Mouse (Mus musculus): ENCODE data around the gene Lims1. TPM values are rescaled to one million over a fixed set of nuclear protein-coding genes. Genes with fewer than 3 reads are reported as not detected.
"Not testable (repeated sequence)": the region's sequence is repeated elsewhere in the genome, so short reads cannot be mapped to it uniquely, and the experiment has no call there.

Lims1 gene
- 10 to 100 TPM; 20.7 to 22.6 TPM for total RNA-seq (2021)
- long read RNA-seq, experiment 1, full-length matches to known transcripts = 5 of 5 reads
- long read RNA-seq, experiment 1, partial matches to known transcripts = 0 of 5 reads
- long read RNA-seq, experiment 1, other reads (novel, unspliced or antisense) = 0 of 5 reads
- long read RNA-seq, experiment 2, full-length matches to known transcripts = 13 of 19 reads
- long read RNA-seq, experiment 2, partial matches to known transcripts = 2 of 19 reads
- long read RNA-seq, experiment 2, other reads (novel, unspliced or antisense) = 4 of 19 reads

- TF ChIP-seq CTCF (conservative IDR thresholded peaks at IDR 0.05) = 0 out of 2 replicates have a peak, but pooled peaks have one; percentile 20
These were observed at the start of gene Lims1 for GRCm38 (mm10) chr10:58323028-58323991. Gene Lims1 (plus strand): TSS chr10:58323466.

GRCm38 (mm10) chr10:58282238-58282637, 41.0 kb upstream of the Lims1 start:
- no peak overlapping the region for H3K4me3 ChIP-seq
- TF ChIP-seq CTCF (conservative IDR thresholded peaks at IDR 0.05) = no peak
- no peak for DNase-seq (ENCODE audit: low spot score in 2 of 2)
- no peak overlapping the region for H3K27ac ChIP-seq

More at GRCm38 (mm10) chr10:58323028-58323991, at the start of gene Lims1:
- Histone ChIP-seq H3K27ac (peak within 1 kb of the TSS; percentile 86), H3K4me3 (peak within 1 kb of the TSS; percentile 70)
- peak; percentile 96 for DNase-seq (ENCODE audit: low spot score in 2 of 2)

GRCm38 (mm10) chr10:58290742-58291141, 32.5 kb upstream of the Lims1 start:
- no peak for TF ChIP-seq CTCF (conservative IDR thresholded peaks at IDR 0.05)
- Histone ChIP-seq H3K4me3 (no peak overlapping the region), H3K27ac (no peak overlapping the region)
- DNase-seq (ENCODE audit: low spot score in 2 of 2) = no peak

DNA sequence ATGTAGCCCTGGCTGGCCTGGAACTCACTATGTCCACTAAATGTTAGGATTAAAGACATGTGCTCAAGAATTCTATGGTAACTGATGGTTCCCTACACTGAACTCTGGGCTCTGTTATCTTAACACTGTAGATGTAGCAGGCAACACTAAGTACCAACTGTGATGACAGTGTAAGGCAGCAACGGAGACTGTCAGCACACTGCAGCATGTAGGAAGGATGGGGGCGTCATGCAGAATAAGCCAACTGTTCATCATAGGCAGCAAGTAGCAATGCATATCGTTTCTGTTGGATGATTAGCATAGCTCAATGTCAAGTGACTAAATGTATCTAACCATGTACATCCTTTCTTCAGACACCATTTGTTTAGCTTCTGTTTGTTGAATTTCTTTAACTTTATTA, 29.0 kb upstream of the Lims1 start:
- Histone ChIP-seq H3K4me3 (no peak overlapping the region), H3K27ac (no peak overlapping the region)
- peak; percentile 32 to 68 for DNase-seq (ENCODE audit: low spot score in 2 of 2)
- TF ChIP-seq CTCF (conservative IDR thresholded peaks at IDR 0.05) = no peak

GRCm38 (mm10) chr10:58295605-58296004, 27.7 kb upstream of the Lims1 start:
- no peak overlapping the region for H3K27ac ChIP-seq
- no peak for DNase-seq (ENCODE audit: low spot score in 2 of 2)
- H3K4me3 ChIP-seq = no peak overlapping the region
- no peak for TF ChIP-seq CTCF (conservative IDR thresholded peaks at IDR 0.05)

DNA sequence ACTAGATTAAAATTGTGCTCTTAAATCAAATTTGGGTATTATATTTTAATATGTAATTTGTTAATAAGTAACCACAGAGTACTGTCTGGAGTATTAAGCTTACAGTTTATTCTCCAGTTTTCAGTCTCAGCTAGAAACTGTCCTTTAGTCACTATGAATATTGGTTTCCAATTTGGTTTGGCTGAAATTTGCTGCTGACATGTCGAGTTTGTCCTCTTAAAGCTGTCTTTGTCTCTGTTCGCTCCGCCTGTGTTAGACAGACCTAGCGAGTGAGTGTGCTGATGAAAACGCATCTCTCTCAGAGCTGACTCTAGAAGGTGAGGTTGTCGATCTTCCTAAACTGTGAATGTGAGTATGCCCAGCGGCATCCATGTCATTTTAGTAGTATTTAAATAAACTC, 18.3 kb upstream of the Lims1 start:
- Histone ChIP-seq H3K27ac (no peak overlapping the region), H3K4me3 (no peak overlapping the region)
- no peak for DNase-seq (ENCODE audit: low spot score in 2 of 2)
- no peak for TF ChIP-seq CTCF (conservative IDR thresholded peaks at IDR 0.05)

DNA sequence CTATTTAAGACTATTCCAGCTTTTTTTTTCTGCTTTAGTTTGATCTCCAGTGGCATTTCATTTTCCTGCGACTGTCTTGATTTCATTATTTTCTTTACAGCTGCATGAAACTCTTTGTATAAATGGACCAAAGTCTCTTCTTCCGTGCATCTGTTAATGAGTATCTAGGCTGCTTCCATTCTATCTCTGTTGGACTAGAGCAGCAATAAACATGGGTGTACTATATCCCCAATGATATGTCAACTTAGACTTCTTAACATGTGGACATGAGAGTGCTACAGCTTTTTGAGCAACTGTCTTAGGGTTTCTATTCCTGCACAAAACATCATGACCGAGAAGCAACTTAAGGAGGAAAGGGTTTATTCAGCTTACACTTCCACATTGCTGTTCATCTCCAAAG, 16.4 kb upstream of the Lims1 start:
- H3K27ac ChIP-seq = no peak overlapping the region
- DNase-seq (ENCODE audit: low spot score in 2 of 2) = no peak
- no peak for TF ChIP-seq CTCF (conservative IDR thresholded peaks at IDR 0.05)
- H3K4me3 ChIP-seq = no peak overlapping the region

DNA sequence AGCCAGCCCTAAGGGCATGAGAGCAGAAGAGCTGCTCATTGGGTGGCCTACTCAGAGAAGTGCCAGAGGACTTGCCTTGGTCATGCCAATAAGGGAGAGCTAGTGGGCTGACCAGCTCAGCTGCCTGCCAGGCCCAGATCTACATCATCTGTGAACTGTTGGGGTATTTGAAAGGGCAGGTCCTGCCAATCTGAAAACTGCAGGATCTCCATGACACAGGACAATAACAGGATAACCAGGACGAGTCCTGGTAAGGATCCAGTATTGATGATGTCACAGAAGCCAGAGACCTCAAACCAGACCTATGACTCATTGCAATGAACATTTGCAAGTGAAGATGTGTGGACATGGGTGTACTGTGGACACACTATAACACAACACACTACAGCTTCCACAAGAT, 12.5 kb upstream of the Lims1 start:
- TF ChIP-seq CTCF (conservative IDR thresholded peaks at IDR 0.05) = no peak
- no peak overlapping the region for H3K27ac ChIP-seq

DNA sequence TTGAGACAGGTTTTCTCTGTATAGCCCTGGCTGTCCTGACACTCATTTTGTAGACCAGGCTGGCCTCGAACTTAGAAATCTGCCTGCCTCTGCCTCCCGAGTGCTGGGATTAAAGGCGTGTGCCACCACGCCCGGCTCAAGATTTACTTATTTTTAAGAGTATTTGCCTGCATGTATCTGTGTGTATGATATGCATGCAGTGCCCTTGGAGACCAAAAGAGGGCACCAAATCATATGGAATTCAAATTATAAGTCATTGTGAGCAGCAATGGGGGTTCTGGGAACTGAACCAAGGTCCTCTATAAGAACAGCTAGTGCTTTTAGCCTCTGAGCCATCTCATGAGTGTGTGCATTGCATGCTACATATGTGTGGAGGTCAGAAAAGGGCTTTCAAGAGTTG, 10.4 kb upstream of the Lims1 start:
- TF ChIP-seq CTCF (conservative IDR thresholded peaks at IDR 0.05) = peak; percentile 43
- no peak overlapping the region for H3K4me3 ChIP-seq
- DNase-seq (ENCODE audit: low spot score in 2 of 2) = no peak
- H3K27ac ChIP-seq = no peak overlapping the region

More for the DNA sequence above, 12.5 kb upstream of the Lims1 start:
- no peak overlapping the region for H3K4me3 ChIP-seq
- DNase-seq (ENCODE audit: low spot score in 2 of 2) = no peak

- no peak for TF ChIP-seq CTCF (conservative IDR thresholded peaks at IDR 0.05)
- H3K27ac ChIP-seq = no peak overlapping the region
- DNase-seq (ENCODE audit: low spot score in 2 of 2) = no peak
- no peak overlapping the region for H3K4me3 ChIP-seq
These were observed 2.4 kb upstream of the Lims1 start for GRCm38 (mm10) chr10:58320881-58321280.

DNA sequence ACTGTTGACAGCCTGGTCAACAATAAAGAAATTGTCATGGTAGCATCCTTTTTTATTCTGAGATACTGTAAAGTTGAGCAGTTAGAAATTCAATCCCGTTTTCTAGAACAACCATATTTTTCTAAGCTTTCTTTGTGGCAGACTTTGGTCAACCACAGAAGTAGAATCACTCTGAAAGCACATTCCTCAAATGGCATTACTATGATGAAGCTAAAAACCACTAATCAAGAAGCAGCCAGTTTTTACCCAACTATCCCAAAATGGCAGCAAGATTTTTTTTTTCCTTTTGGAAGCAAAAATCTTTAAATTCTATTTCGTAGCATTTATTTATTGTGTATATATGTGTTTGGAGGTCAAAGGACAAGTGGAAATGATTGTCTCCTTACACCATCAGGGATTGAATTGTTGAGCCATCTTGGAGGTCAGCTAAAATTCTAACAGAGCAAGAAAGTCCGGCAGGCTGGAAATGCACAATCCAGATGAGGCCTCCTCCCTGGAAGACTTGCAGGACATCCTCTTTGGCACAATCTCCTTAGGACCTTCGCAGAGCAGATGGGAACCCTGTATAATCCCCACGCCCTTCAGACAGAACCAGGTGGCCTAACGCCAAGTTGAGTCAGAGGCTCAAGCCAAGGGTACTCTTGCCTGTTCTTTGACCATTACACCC, 772 bp upstream of the Lims1 start:
- Histone ChIP-seq H3K27ac (peak overlapping the region; percentile 76), H3K4me3 (peak overlapping the region; percentile 70)
- no peak for DNase-seq (ENCODE audit: low spot score in 2 of 2)
- no peak for TF ChIP-seq CTCF (conservative IDR thresholded peaks at IDR 0.05)

GRCm38 (mm10) chr10:58326271-58326670, 3.0 kb downstream of the Lims1 start:
- no peak overlapping the region for H3K4me3 ChIP-seq
- TF ChIP-seq CTCF (conservative IDR thresholded peaks at IDR 0.05) = no peak
- H3K27ac ChIP-seq = no peak overlapping the region
- DNase-seq (ENCODE audit: low spot score in 2 of 2) = no peak

GRCm38 (mm10) chr10:58327836-58328235, 4.6 kb downstream of the Lims1 start:
- H3K4me3 ChIP-seq; DNase-seq (ENCODE audit: low spot score in 2 of 2); H3K27ac ChIP-seq: not testable (repeated sequence)
